Comparison of ENCODE assay signal across 9 mouse cellular contexts in genomic region chr4:21695638-21696254, GRCm38 (mm10). TPM values are rescaled to one million over a fixed set of nuclear protein-coding genes. Genes with fewer than 3 reads are reported as not detected.
DNase-seq lines count a peak whose midpoint lies in the region; ATAC-seq and TF ChIP-seq lines count a peak whose summit lies in the region.
"Had no signal": no experiment of that assay in that cellular context is flagged by ENCODE, and none has a peak within 500 bp of the region (broad histone marks: within the 10 kb centered on the region; RNA-seq: fewer than 3 reads in every experiment).

No protein-coding gene starts in this region.

- TF ChIP-seq POLR2A in olfactory bulb, adult 2 months (IDR thresholded peaks at IDR 0.05; ENCODE audit: insufficient read depth, low read depth, low read length): no peak

- 32% methylated on average over 7 of the region's 7 CpGs for WGBS in neural tube, embryonic 15.5 days
- WGBS in liver, postnatal 0 days (ENCODE audit: insufficient replicate concordance): 26% methylated on average over 7 of the region's 7 CpGs
- 24% methylated on average over 7 of the region's 7 CpGs for WGBS in olfactory bulb, adult 2 months

- H3K27me3 ChIP-seq in neural tube, embryonic 15.5 days (replicated peaks): peaks cover 41% of the 10 kb centered on the region
- peaks cover 18% of the 10 kb centered on the region for H3K27me3 ChIP-seq in liver, postnatal 0 days (ENCODE audit: insufficient read depth, low read length)

- 0 out of 2 replicates have a peak, but pooled peaks cover 4% of the 10 kb centered on the region for H3K9me3 ChIP-seq in neural tube, embryonic 15.5 days (replicated peaks)
- H3K9me3 ChIP-seq in liver, postnatal 0 days (ENCODE audit: low read length): no peaks in the 10 kb centered on the region

- no peak overlapping the region for H3K4me2 ChIP-seq in neural tube, embryonic 15.5 days
- no peak overlapping the region for H3K4me2 ChIP-seq in liver, postnatal 0 days (ENCODE audit: low read depth, low read length)

- no peak for ATAC-seq in neural tube, embryonic 15.5 days (ENCODE audit: low FRiP score)
- ATAC-seq in inflammation-experienced regulatory T-cells, adult 6 months: peak; percentile 81
- no peak for ATAC-seq in liver, postnatal 0 days

- H3K4me3 ChIP-seq in neural tube, embryonic 15.5 days (replicated peaks): no peak overlapping the region
- no peak overlapping the region for H3K4me3 ChIP-seq in liver, postnatal 0 days (ENCODE audit: low read depth, low read length)
- H3K4me3 ChIP-seq in olfactory bulb, adult 2 months (ENCODE audit: insufficient read depth, low read depth, low read length): no peak overlapping the region

- no peak overlapping the region for H3K27ac ChIP-seq in neural tube, embryonic 15.5 days (replicated peaks)
- H3K27ac ChIP-seq in liver, postnatal 0 days (ENCODE audit: low read depth): no peak overlapping the region
- H3K27ac ChIP-seq in olfactory bulb, adult 2 months (ENCODE audit: insufficient read depth, low read depth, low read length): no peak overlapping the region

- H3K4me1 ChIP-seq in neural tube, embryonic 15.5 days: no peaks in the 10 kb centered on the region
- no peaks in the 10 kb centered on the region for H3K4me1 ChIP-seq in liver, postnatal 0 days (ENCODE audit: insufficient read depth)
- no peaks in the 10 kb centered on the region for H3K4me1 ChIP-seq in olfactory bulb, adult 2 months (ENCODE audit: control insufficient read depth, insufficient read depth, low read length)

- no peak for TF ChIP-seq EP300 in liver, postnatal 0 days (IDR thresholded peaks at IDR 0.05; ENCODE audit: low read depth)

- H3K36me3 ChIP-seq in neural tube, embryonic 15.5 days: no peaks in the 10 kb centered on the region
- no peaks in the 10 kb centered on the region for H3K36me3 ChIP-seq in liver, postnatal 0 days (replicated peaks; ENCODE audit: insufficient read depth, low read length)

- peak; percentile 81 for TF ChIP-seq CTCF in liver, postnatal 0 days (IDR thresholded peaks at IDR 0.05; ENCODE audit: low read depth)
- TF ChIP-seq CTCF in olfactory bulb, adult 2 months (IDR thresholded peaks at IDR 0.05; ENCODE audit: insufficient read depth, low read depth, low read length): peak; percentile 45; the same call in 1 of the 2 replicates

- DNase-seq in neural tube, embryonic 10.5 days (ENCODE audit: extremely low spot score, low spot score): peak; percentile 56
- DNase-seq in adrenal gland, adult 18-20 months (ENCODE audit: low spot score in 2 of 2): peak; percentile 61
- DNase-seq in embryo, embryonic 11 days: peak; percentile 61
- peak; percentile 71 for DNase-seq in liver, postnatal 0 days
- DNase-seq in gastrocnemius, postnatal 4 days (ENCODE audit: low spot score in 2 of 2): no peak

- H3K9ac ChIP-seq in neural tube, embryonic 15.5 days (replicated peaks): no peak overlapping the region
- no peak overlapping the region for H3K9ac ChIP-seq in liver, postnatal 0 days (replicated peaks)

RNA-seq across cellular contexts. Expression of gene Prdm13, which starts 10.0 kb away (rescaled TPM):
- polyA plus RNA-seq in neural tube, embryonic 15.5 days (2015; fragmentation: Nextera tagmentation; extraction: Ambion mirVana): 0.18 and 0.24 TPM in 2 replicates
- total RNA-seq in adrenal gland, adult 18-20 months (2021): not detected
- polyA plus RNA-seq in inflammation-experienced regulatory T-cells, adult 6 months (2017; shearing (Covaris generic)): not detected
- not detected in 2 replicates for polyA plus RNA-seq in liver, postnatal 0 days (2015; fragmentation: Nextera tagmentation; extraction: Ambion mirVana)
- polyA plus RNA-seq in olfactory bulb, adult 2 months (2012; ENCODE audit: insufficient read depth, insufficient read length, low replicate concordance, missing spikeins): not detected in 2 replicates
- total RNA-seq in gastrocnemius, postnatal 4 days (2021): not detected
- polyA plus RNA-seq: lung, embryonic 16.5 days had no signal

RNA-seq across cellular contexts. Expression of gene Ccnc, which starts 31.8 kb away (rescaled TPM):
- 65.6 and 67.1 TPM in 2 replicates for polyA plus RNA-seq in neural tube, embryonic 15.5 days (2015; fragmentation: Nextera tagmentation; extraction: Ambion mirVana)
- 10 to 100 TPM; 21.2 to 23.7 TPM for total RNA-seq in adrenal gland, adult 18-20 months (2021)
- polyA plus RNA-seq in inflammation-experienced regulatory T-cells, adult 6 months (2017; shearing (Covaris generic)): 10 to 100 TPM; 31.1 to 65.5 (median 40.1) TPM
- 12.7 and 13.9 TPM in 2 replicates for polyA plus RNA-seq in liver, postnatal 0 days (2015; fragmentation: Nextera tagmentation; extraction: Ambion mirVana)
- polyA plus RNA-seq in olfactory bulb, adult 2 months (2012; ENCODE audit: insufficient read depth, insufficient read length, low replicate concordance, missing spikeins): not detected in 2 replicates
- total RNA-seq in gastrocnemius, postnatal 4 days (2021): 10 to 100 TPM; 15.5 to 16.3 TPM

Comparison
In these comparisons a context has a peak if more than half of its experiments do, and no peak if none do; other contexts are left out.
1. DNase-seq: peak in neural tube, embryonic 10.5 days (single experiment), adrenal gland, adult 18-20 months (2 of 2), embryo, embryonic 11 days (single experiment) and liver, postnatal 0 days (single experiment); none in gastrocnemius, postnatal 4 days (0 of 2).